Mouse (Mus musculus) cerebellum, adult 11 months (tissue): Measurements from ENCODE around the gene Pih1d1.
A peak's percentile ranks its signal among the peaks of the same experiment; 100 is the strongest.

Source experiments
- DNase-seq: peaks from one replicate; pipeline ENCODE4 v3.0.0; 2022

Gene Pih1d1

DNA sequence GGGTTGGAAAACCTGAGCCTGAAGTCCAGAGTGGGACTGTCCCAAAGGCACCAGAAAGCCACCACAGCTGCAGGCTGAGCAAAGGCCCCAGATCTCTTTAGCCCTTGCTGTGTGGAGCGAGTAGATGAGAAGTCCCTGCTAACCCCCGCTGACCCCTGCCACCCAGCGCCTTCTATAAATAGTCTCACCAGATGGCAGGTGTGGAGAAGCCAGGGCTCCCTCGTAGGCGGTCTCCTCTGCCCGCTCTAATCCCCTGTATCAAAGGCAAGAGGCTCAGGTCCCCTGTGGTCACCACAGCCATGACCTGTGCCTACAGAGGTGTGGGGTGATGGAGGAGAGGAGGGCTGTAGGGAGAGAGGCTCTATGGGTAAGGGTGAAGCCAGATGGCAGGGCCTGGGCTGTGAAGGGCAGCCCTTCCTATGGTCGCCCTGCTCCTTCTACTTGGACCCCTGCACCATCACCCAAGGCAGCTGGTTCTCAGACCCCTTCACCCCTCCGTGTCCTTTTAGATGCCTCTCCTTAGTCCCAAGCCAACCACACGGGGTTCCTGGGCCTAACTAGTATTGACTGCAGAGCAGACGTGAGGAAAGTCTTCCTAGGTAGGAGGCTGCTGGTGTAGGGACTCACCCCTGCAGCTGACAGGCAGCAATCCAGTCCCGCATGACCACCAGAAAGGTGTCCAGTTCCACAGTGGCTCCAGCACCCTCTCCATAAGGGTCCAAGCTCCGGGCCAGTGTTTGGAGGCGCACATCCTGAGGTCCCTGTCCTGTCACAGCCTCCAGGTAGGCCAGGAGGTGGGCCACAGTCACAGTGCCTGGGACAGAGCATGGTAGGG lies 41.5 kb downstream of the Pih1d1 start:
- DNase-seq, result peak; percentile 59

DNA sequence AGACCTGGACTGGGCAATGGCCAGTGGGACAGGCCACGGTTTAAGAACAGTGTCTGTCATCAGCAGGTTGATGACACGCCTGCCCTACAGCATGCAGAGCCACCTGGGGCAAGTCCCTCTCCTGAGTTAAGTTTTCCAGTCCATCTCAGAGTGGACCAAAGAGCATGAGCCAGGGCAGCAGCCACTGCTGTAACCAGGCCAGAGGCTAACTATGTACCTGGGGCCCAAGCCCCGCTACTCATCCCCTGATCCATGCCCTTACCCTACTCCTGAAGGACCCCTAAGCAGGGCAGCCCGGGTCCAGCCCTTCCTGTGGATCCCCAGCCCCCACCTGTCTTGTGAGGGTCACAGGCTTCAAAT lies 42.1 kb downstream of the Pih1d1 start:
- peak; percentile 29 for DNase-seq

DNA sequence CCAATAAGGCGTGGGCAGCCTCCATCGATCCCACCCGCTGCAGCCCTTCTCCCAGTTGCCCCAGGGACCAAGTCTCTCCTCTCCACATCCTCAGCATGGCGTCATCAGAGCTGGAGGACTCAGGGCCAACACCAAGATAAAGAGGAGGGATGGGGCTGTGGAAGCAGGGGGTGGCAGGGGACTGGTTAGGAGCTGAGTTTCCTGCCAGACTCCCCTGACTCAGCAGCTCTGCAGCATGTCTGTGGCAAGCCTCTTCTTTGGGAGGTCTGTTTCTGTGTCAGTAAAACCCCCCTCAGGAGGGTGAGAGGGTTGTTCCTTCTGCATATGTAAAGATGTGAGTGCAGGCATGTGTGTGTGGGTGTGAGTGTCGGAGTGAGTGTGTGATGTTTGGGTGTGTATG lies 42.9 kb downstream of the Pih1d1 start:
- DNase-seq, result peak; percentile 24

DNA sequence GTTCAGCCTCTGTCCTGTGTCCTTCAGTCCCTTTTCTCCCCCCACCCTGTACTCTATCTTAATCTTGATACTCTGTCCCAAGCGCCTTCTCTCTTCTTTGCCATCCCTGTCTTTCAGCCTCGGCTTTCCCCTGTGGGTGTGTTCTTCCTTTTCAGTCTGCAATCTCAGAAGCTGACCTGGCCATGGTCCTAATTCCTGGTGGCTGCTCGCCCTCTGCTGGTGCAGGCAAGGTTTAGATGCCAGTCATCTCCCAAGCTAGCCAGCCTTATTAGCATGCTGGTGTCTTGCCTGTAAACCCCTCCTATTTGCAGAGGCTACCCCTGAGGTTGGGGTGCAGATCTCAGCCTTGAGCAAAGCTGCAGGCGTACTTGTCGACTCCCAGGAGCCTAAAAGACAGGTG lies 44.3 kb downstream of the Pih1d1 start:
- DNase-seq, result peak; percentile 88

GRCm38 (mm10) chr7:45198961-45199360 lies 44.9 kb downstream of the Pih1d1 start:
- DNase-seq, result peak; percentile 30

DNA sequence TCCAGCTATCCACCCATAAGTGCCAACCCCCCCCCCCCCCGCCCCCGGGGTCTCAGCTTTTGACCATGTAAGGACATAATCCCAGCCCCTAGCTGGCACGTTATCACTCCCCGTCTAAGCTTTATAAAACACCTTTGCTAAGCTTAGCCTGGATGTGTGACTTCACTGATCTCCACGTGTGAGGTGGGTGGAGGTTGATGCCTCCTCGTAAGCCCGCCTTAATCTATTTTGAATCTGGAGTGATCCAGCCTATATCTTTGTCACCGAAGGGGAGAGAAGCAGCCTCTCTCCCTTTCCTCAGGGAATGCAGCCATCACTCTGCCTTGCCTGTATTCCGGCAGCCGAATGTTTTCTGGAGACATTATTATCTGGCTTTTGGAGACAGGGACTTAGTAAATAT lies 48.6 kb downstream of the Pih1d1 start:
- DNase-seq, result no peak

DNA sequence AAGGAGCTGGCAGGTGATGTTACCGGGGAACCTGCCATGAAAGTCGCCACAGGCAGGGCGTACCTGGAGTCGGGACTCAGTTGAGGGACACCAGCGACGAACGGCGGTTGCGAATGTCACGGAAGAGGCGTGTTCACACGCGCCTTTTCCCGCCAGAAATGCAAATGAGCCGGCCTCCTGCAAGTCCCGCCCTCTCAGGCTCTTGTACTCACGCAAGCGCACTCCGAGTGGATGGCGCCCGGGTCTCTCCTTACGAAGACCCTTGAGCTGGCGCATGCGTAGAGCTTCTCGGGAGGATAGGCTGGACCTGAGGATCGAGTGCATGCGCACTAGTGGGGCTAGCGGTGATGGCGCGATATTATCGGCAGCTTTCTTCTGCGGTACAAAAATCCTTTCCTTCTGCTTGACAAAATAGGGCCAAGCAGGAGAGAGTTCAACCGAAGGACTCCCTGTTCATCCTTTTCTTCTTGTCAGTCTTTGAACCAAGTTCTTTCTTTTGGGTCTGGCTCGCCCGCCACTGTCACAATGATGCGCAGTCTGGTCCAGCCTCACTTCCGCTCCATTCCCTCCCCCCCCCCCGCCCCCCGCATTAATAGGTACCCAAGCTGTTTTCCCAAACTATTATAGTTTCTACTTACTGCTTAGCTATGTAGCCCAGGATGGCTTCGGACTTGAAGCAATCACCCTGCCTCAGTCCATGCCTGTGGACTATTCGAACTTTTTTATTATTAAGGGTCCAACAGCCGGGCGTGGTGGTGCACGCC lies 50.5 kb downstream of the Pih1d1 start, which contains the start of gene Ccdc155:
Gene Ccdc155, minus strand, starts transcription at position 513 of the 764 bp plus-strand sequence.
- DNase-seq, result peak; percentile 94

- DNase-seq, result no peak
Observed at GRCm38 (mm10) chr7:45208260-45208659, 54.2 kb downstream of the Pih1d1 start.
